Mouse (Mus musculus) MEL (cell line): ENCODE measurements around the gene Lifr. TPM values are rescaled to one million over a fixed set of nuclear protein-coding genes. Genes with fewer than 3 reads are reported as not detected.

Experiments
- DNase-seq: peaks from one replicate; pipeline ENCODE4 v3.0.0; 2011; ENCODE audit warnings: low read depth, low spot score
- H3K27ac ChIP-seq: 2 replicates; pipeline ENCODE4 v1.5.1; 2012; ENCODE audit warnings: low read depth, mild to moderate bottlenecking, control low read depth, low read length, moderate library complexity; ENCODE audit not compliant: control insufficient read depth
- H3K27me3 ChIP-seq, 2 experiments: fragments of 150-350 bp in 1 of 2; sonication (generic) in 1 of 2; 2 replicates each; pipeline ENCODE4 v1.6.1; 2012; ENCODE audit warnings: low read length in 2 of 2, mild to moderate bottlenecking in 2 of 2, improper control_type of control experiment in 1 of 2, moderate library complexity in 1 of 2; ENCODE audit not compliant: insufficient read depth in 2 of 2, control insufficient read depth in 1 of 2
- H3K36me3 ChIP-seq, 2 experiments: 2 replicates each; pipeline ENCODE4 v1.6.1; 2012 to 2014; ENCODE audit warnings: low read length in 2 of 2, improper control_type of control experiment in 1 of 2, inconsistent platforms in 1 of 2, mild to moderate bottlenecking in 1 of 2; ENCODE audit not compliant: insufficient read depth in 2 of 2, control insufficient read depth in 1 of 2
- H3K4me1 ChIP-seq, 2 experiments: fragments of 150-350 bp in 1 of 2; sonication (generic) in 1 of 2; 2 replicates each; pipeline ENCODE4 v1.6.1; 2012; ENCODE audit warnings: low read length in 2 of 2, improper control_type of control experiment in 1 of 2, mild to moderate bottlenecking in 1 of 2; ENCODE audit not compliant: insufficient read depth in 2 of 2, control insufficient read depth in 1 of 2
- H3K4me3 ChIP-seq, 2 experiments: fragments of 150-350 bp in 1 of 2; sonication (generic) in 1 of 2; 2 replicates each; pipeline ENCODE4 v1.5.1; 2012; ENCODE audit warnings: low read depth in 2 of 2, low read length in 2 of 2, mild to moderate bottlenecking in 2 of 2, moderate library complexity in 2 of 2, control low read depth in 1 of 2, improper control_type of control experiment in 1 of 2; ENCODE audit not compliant: control insufficient read depth in 1 of 2, insufficient read depth in 1 of 2
- H3K79me2 ChIP-seq: 2 replicates; pipeline ENCODE4 v1.6.1; 2012; ENCODE audit warnings: mild to moderate bottlenecking, low read length, moderate library complexity; ENCODE audit not compliant: control insufficient read depth, poor library complexity, insufficient read depth
- H3K9ac ChIP-seq: 2 replicates; pipeline ENCODE4 v1.6.1; 2012; ENCODE audit warnings: low read depth, mild to moderate bottlenecking, control low read depth, low read length, moderate library complexity; ENCODE audit not compliant: control insufficient read depth, poor library complexity, severe bottlenecking
- H3K9me3 ChIP-seq: fragments of 150-350 bp; sonication (generic); replicated peaks from 2 replicates; pipeline ENCODE4 v1.6.1; 2012; ENCODE audit warnings: mild to moderate bottlenecking, low read length, improper control_type of control experiment, moderate library complexity; ENCODE audit not compliant: insufficient read depth
- CTCF ChIP-seq, 3 experiments: IDR thresholded peaks in 2 of 3; conservative IDR thresholded peaks in 1 of 3; 2 replicates each; pipeline ENCODE4 v1.5.1; 2011 to 2012; ENCODE audit warnings: low read length in 3 of 3, low read depth in 2 of 3, mild to moderate bottlenecking in 2 of 3, improper control_type of control experiment in 1 of 3, inconsistent platforms in 1 of 3, mixed read lengths in 1 of 3, moderate library complexity in 1 of 3; ENCODE audit not compliant: control insufficient read depth in 1 of 3, insufficient read depth in 1 of 3, poor library complexity in 1 of 3, severe bottlenecking in 1 of 3
- ELF1 ChIP-seq: IDR thresholded peaks from 2 replicates; pipeline ENCODE4 v1.6.1; 2014; ENCODE audit warnings: low read depth, mild to moderate bottlenecking, inconsistent platforms, low read length, improper control_type of control experiment, moderate library complexity
- EP300 ChIP-seq, 2 experiments: IDR thresholded peaks; 2 replicates each; pipeline ENCODE4 v1.6.1; 2011; ENCODE audit warnings: improper control_type of control experiment in 2 of 2, low read length in 2 of 2, low read depth in 1 of 2, mild to moderate bottlenecking in 1 of 2
- GATA1 ChIP-seq: IDR thresholded peaks from 2 replicates; pipeline ENCODE4 v1.6.1; 2011; ENCODE audit warnings: low read depth, low read length, improper control_type of control experiment
- HCFC1 ChIP-seq: IDR thresholded peaks from 2 replicates; pipeline ENCODE4 v1.6.1; 2012; ENCODE audit warnings: low read depth, mild to moderate bottlenecking, inconsistent platforms, low read length, improper control_type of control experiment, moderate library complexity
- KAT2A ChIP-seq: conservative IDR thresholded peaks from 2 replicates; pipeline ENCODE4 v1.6.1; 2012; ENCODE audit warnings: low read depth, low read length, improper control_type of control experiment, inconsistent platforms
- MAFK ChIP-seq: IDR thresholded peaks from 2 replicates; pipeline ENCODE4 v1.6.1; 2011; ENCODE audit warnings: low read depth, mild to moderate bottlenecking, low read length, improper control_type of control experiment, borderline replicate concordance
- MAX ChIP-seq: IDR thresholded peaks from 2 replicates; pipeline ENCODE4 v1.6.1; 2011; ENCODE audit warnings: low read length, improper control_type of control experiment
- MEF2A ChIP-seq: IDR thresholded peaks from 2 replicates; pipeline ENCODE4 v1.6.1; 2014; ENCODE audit warnings: low read depth, mild to moderate bottlenecking, inconsistent platforms, low read length, improper control_type of control experiment; ENCODE audit not compliant: poor library complexity, insufficient replicate concordance, severe bottlenecking; ENCODE audit errors: extremely low read depth
- MXI1 ChIP-seq: IDR thresholded peaks from 2 replicates; pipeline ENCODE4 v1.6.1; 2011; ENCODE audit warnings: mild to moderate bottlenecking, low read depth, low read length, improper control_type of control experiment
- MYC ChIP-seq: IDR thresholded peaks from 2 replicates; pipeline ENCODE4 v1.6.1; 2011; ENCODE audit warnings: low read depth, mild to moderate bottlenecking, low read length, improper control_type of control experiment, moderate library complexity
- POLR2A ChIP-seq, 2 experiments: IDR thresholded peaks; 2 replicates each; pipeline ENCODE4 v1.6.1; 2011 to 2012; ENCODE audit warnings: low read length in 2 of 2, mild to moderate bottlenecking in 2 of 2, control low read depth in 1 of 2, improper control_type of control experiment in 1 of 2, low read depth in 1 of 2, moderate library complexity in 1 of 2; ENCODE audit not compliant: control insufficient read depth in 1 of 2, insufficient read depth in 1 of 2, poor library complexity in 1 of 2
- SMC3 ChIP-seq: IDR thresholded peaks from 2 replicates; pipeline ENCODE4 v1.6.1; 2011; ENCODE audit warnings: low read depth, low read length, improper control_type of control experiment
- TBP ChIP-seq: IDR thresholded peaks from 2 replicates; pipeline ENCODE4 v1.8.0; 2011; ENCODE audit warnings: low read depth, low read length, improper control_type of control experiment
- UBTF ChIP-seq: IDR thresholded peaks from 2 replicates; pipeline ENCODE4 v1.6.1; 2012; ENCODE audit warnings: low read depth, mild to moderate bottlenecking, inconsistent platforms, low read length, improper control_type of control experiment, moderate library complexity, borderline replicate concordance; ENCODE audit not compliant: insufficient read depth
- USF1 ChIP-seq: IDR thresholded peaks from 2 replicates; pipeline ENCODE4 v1.6.1; 2014; ENCODE audit warnings: low read depth, mild to moderate bottlenecking, inconsistent platforms, low read length, improper control_type of control experiment, moderate library complexity
- USF2 ChIP-seq, 2 experiments: IDR thresholded peaks; 2 replicates each; pipeline ENCODE4 v1.6.1; 2011 to 2012; ENCODE audit warnings: improper control_type of control experiment in 2 of 2, low read length in 2 of 2, borderline replicate concordance in 1 of 2, inconsistent platforms in 1 of 2, low read depth in 1 of 2, mild to moderate bottlenecking in 1 of 2; ENCODE audit not compliant: insufficient read depth in 1 of 2
- ZC3H11A ChIP-seq: IDR thresholded peaks from 2 replicates; pipeline ENCODE4 v1.6.1; 2012; ENCODE audit warnings: low read depth, mild to moderate bottlenecking, inconsistent platforms, low read length, improper control_type of control experiment
- ZMIZ1 ChIP-seq: IDR thresholded peaks from 2 replicates; pipeline ENCODE4 v1.6.1; 2012; ENCODE audit warnings: low read depth, mild to moderate bottlenecking, inconsistent platforms, low read length, improper control_type of control experiment, moderate library complexity
- ZNF384 ChIP-seq: IDR thresholded peaks from 2 replicates; pipeline ENCODE4 v1.6.1; 2012; ENCODE audit warnings: low read depth, mild to moderate bottlenecking, inconsistent platforms, low read length, improper control_type of control experiment
- polyA plus RNA-seq, 2 experiments: library from polyadenylated mRNA; stranded (reverse) in 1 of 2; unstranded in 1 of 2; fragments of >175 nt in 1 of 2; fragments of >200 nt in 1 of 2; gene quantifications; 2 replicates each; pipeline versions ENCODE4 v1.2.1 to v1.2.4; 2012; ENCODE audit warnings: low replicate concordance in 2 of 2, low read depth in 1 of 2; ENCODE audit not compliant: insufficient read length in 2 of 2, insufficient read depth in 1 of 2, missing spikeins in 1 of 2
- total RNA-seq: library from RNA; depleted of rRNA; stranded (reverse); fragments of 300-350 nt; gene quantifications from 2 replicates; pipeline ENCODE4 v1.2.3, GENCODE M21; 2012

The Lifr gene
- total and polyA plus RNA-seq, 3 experiments = not detected

DNA sequence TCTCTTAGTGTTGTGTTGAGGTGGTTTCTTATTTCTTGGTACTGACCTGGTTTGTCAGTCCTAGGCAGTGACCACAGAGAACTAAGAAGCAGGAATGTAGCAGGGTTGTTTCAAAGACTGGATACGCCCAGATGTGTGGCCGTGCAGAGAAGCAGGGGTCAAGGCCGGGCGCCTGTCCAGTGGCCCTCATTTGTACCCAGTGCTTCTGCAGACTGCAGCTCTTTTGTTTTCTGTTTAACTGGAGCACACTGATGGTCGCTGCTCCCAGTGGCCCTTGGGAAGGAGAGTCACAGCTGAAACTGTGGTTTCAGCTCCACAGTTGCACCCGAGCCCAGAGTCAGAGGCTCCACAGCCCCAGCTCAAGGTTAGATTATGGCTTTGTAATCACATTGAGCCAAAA, 90.2 kb downstream of the Lifr start:
- Histone ChIP-seq H3K27ac (no peak overlapping the region), H3K4me3 (no peak overlapping the region), H3K79me2 (no peaks in the 10 kb centered on the region), H3K4me1 (no peaks in the 10 kb centered on the region), H3K27me3 (no peaks in the 10 kb centered on the region; a peak in 1 of 4 replicates), H3K9ac (no peak overlapping the region), H3K9me3 (no peaks in the 10 kb centered on the region), H3K36me3 (no peaks in the 10 kb centered on the region)
- no peak for DNase-seq
- TF ChIP-seq KAT2A = no peak
- no peak for TF ChIP-seq TBP
- TF ChIP-seq POLR2A (IDR thresholded peaks at IDR 0.05; ENCODE audit: control insufficient read depth in 1 of 2, insufficient read depth in 1 of 2, low read depth in 1 of 2, low read length in 2 of 2, poor library complexity in 1 of 2) = no peak
- TF ChIP-seq ELF1 = no peak
- no peak for TF ChIP-seq USF2 (IDR thresholded peaks at IDR 0.05; ENCODE audit: borderline replicate concordance in 1 of 2, insufficient read depth in 1 of 2, low read depth in 1 of 2, low read length in 2 of 2)
- TF ChIP-seq MAX = no peak
- no peak for TF ChIP-seq MEF2A
- no peak for TF ChIP-seq SMC3
- TF ChIP-seq EP300 (IDR thresholded peaks at IDR 0.05; ENCODE audit: low read depth in 1 of 2, low read length in 2 of 2) = no peak
- TF ChIP-seq MYC = no peak
- no peak for TF ChIP-seq ZC3H11A
- TF ChIP-seq MXI1 = no peak
- TF ChIP-seq MAFK = no peak
- TF ChIP-seq UBTF = no peak
- TF ChIP-seq ZMIZ1 = no peak
- no peak for TF ChIP-seq CTCF (IDR thresholded peaks at IDR 0.05 in 2 of 3, conservative IDR thresholded peaks at IDR 0.05 in 1 of 3; ENCODE audit: control insufficient read depth in 1 of 3, insufficient read depth in 1 of 3, low read depth in 2 of 3, low read length in 3 of 3, poor library complexity in 1 of 3, severe bottlenecking in 1 of 3)
- no peak for TF ChIP-seq GATA1
- TF ChIP-seq ZNF384 = no peak

GRCm38 (mm10) chr15:7187682-7188081, 97.3 kb downstream of the Lifr start:
- no peaks in the 10 kb centered on the region for H3K79me2 ChIP-seq
- DNase-seq = no peak
- no peak overlapping the region for H3K27ac ChIP-seq
- TF ChIP-seq HCFC1 = no peak
- TF ChIP-seq TBP = no peak
- no peak for TF ChIP-seq MAFK
- no peak for TF ChIP-seq USF1
- no peak for TF ChIP-seq MXI1
- TF ChIP-seq EP300 (IDR thresholded peaks at IDR 0.05; ENCODE audit: low read depth in 1 of 2, low read length in 2 of 2) = no peak
- no peak overlapping the region for H3K4me3 ChIP-seq
- H3K9ac ChIP-seq = no peak overlapping the region
- H3K27me3 ChIP-seq = no peaks in the 10 kb centered on the region
- H3K9me3 ChIP-seq = no peaks in the 10 kb centered on the region
- no peaks in the 10 kb centered on the region for H3K4me1 ChIP-seq
- no peaks in the 10 kb centered on the region for H3K36me3 ChIP-seq
